Comparison of ENCODE assay signal across 10 mouse cellular contexts in genomic region chr9:14087874-14088273, GRCm38 (mm10).
A peak's percentile ranks its signal among the peaks of the same experiment; 100 is the strongest.
DNase-seq lines count a peak whose midpoint lies in the region; ATAC-seq and TF ChIP-seq lines count a peak whose summit lies in the region.
"Had no signal": no experiment of that assay in that cellular context is flagged by ENCODE, and none has a peak within 500 bp of the region (broad histone marks: within the 10 kb centered on the region; RNA-seq: fewer than 3 reads in every experiment).

No protein-coding gene starts in this region.

- H3K4me1 ChIP-seq in embryonic facial prominence, embryonic 13.5 days: peaks cover 43% of the 10 kb centered on the region
- no peaks in the 10 kb centered on the region for H3K4me1 ChIP-seq in cerebellum, adult 2 months (ENCODE audit: control insufficient read depth, insufficient read depth, low read length)

- no peaks in the 10 kb centered on the region for H3K9me3 ChIP-seq in embryonic facial prominence, embryonic 13.5 days

- no peak for ATAC-seq in embryonic facial prominence, embryonic 13.5 days (ENCODE audit: insufficient number of reproducible peaks, insufficient read depth, low FRiP score, low TSS enrichment, low read depth)
- ATAC-seq in megakaryocyte, adult 5-6 weeks (ENCODE audit: poor library complexity, severe bottlenecking): peak; percentile 66

- no peaks in the 10 kb centered on the region for H3K36me3 ChIP-seq in embryonic facial prominence, embryonic 13.5 days

- DNase-seq in 416B (ENCODE audit: low read depth): peak; percentile 63
- DNase-seq in B cell, adult 2 months: peak; percentile 45 to 46
- DNase-seq in gastrocnemius, postnatal 4 days (ENCODE audit: low spot score in 2 of 2): no peak
- no peak for DNase-seq in left cerebral cortex, adult 18-20 months (ENCODE audit: low spot score in 2 of 2)
- no peak for DNase-seq in cerebellum, adult 2 months
- DNase-seq: gastrocnemius, postnatal 10 days; lung, adult 2 months had no signal

- H3K9ac ChIP-seq in embryonic facial prominence, embryonic 13.5 days: peak overlapping the region; percentile 22; the same call in 1 of the 2 replicates

- TF ChIP-seq POLR2A in cerebellum, adult 2 months (IDR thresholded peaks at IDR 0.05; ENCODE audit: borderline replicate concordance, insufficient read depth, low read length): no peak

- no peak overlapping the region for H3K4me3 ChIP-seq in embryonic facial prominence, embryonic 13.5 days
- H3K4me3 ChIP-seq in cerebellum, adult 2 months (replicated peaks; ENCODE audit: insufficient read depth, low read depth, low read length): no peak overlapping the region

- peak overlapping the region; percentile 69 for H3K27ac ChIP-seq in embryonic facial prominence, embryonic 13.5 days
- H3K27ac ChIP-seq in cerebellum, adult 2 months (ENCODE audit: insufficient read depth, low read length): no peak overlapping the region

- H3K4me2 ChIP-seq in embryonic facial prominence, embryonic 13.5 days: no peak overlapping the region
- H3K4me2 ChIP-seq: midbrain, embryonic 11.5 days had no signal

- WGBS in embryonic facial prominence, embryonic 13.5 days: 40% methylated on average over 4 of the region's 4 CpGs
- WGBS in cerebellum, adult 2 months: 77% methylated on average over 4 of the region's 4 CpGs

- no peaks in the 10 kb centered on the region for H3K27me3 ChIP-seq in embryonic facial prominence, embryonic 13.5 days
- no peaks in the 10 kb centered on the region for H3K27me3 ChIP-seq in cerebellum, adult 2 months (ENCODE audit: control insufficient read depth, insufficient read depth, low read length)

- TF ChIP-seq CTCF in cerebellum, adult 2 months (IDR thresholded peaks at IDR 0.05; ENCODE audit: borderline replicate concordance, insufficient read depth, low read depth, low read length): no peak

Comparison
In these comparisons a context has a peak if more than half of its experiments do, and no peak if none do; other contexts are left out.
1. DNase-seq: peak in 416B (single experiment) and B cell, adult 2 months (2 of 2); none in gastrocnemius, postnatal 4 days (0 of 2), left cerebral cortex, adult 18-20 months (0 of 2) and cerebellum, adult 2 months (0 of 2).